11 mouse cellular contexts compared by ENCODE assay signal in the genomic region with DNA sequence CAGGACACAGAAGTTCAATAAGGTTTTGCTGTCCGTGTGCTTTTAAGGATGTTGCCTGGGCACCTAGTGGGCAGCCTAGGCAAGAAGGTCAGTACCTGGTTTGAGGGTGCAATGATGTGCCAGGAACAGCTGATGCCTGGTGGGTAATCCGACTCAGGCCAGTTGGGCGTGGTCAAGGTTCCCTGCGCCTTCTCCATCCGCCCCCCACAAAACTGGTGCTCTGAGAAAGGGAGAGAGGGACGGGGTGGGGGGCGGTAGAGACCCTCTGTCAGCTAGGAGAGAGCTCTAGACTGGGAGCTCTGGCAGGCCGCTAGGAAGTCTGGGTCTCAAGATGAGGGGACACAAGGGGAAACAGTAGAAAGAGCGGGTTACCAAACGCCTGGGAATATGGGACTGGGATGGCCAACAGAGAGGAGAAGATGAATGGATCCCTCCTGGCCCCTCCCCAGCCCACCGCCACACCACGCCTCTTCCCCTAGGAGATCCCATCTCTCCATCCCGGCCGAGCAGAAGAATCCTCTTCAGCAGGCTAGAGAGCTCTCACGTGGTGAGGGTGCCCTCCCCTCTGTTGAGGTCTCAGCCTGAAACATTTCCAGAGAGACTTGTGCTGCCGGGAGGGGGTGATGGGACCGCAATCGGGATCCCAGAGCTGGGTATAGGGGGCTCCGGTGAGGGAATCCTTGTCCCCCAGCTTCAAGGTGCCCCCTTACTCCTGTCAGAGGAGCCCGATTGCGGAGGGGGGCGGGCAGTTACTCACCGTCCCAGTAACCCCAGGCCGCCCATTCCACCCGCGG. TPM values are rescaled to one million over a fixed set of nuclear protein-coding genes. Genes with fewer than 3 reads are reported as not detected.
DNase-seq lines count a peak whose midpoint lies in the region; ATAC-seq and TF ChIP-seq lines count a peak whose summit lies in the region.
"Had no signal": no experiment of that assay in that cellular context is flagged by ENCODE, and none has a peak within 500 bp of the region (broad histone marks: within the 10 kb centered on the region; RNA-seq: fewer than 3 reads in every experiment).

No protein-coding gene starts in this region.

- H3K27me3 ChIP-seq in heart, embryonic 16.5 days (ENCODE audit: control insufficient read depth, insufficient read depth, low read length), result no peaks in the 10 kb centered on the region
- H3K27me3 ChIP-seq in hindbrain, embryonic 10.5 days (ENCODE audit: insufficient read depth, poor library complexity, severe bottlenecking), result peaks cover 39% of the 10 kb centered on the region
- peaks cover 29% of the 10 kb centered on the region for H3K27me3 ChIP-seq in midbrain, embryonic 12.5 days

- TF ChIP-seq CTCF in left cerebral cortex, adult 2 months (IDR thresholded peaks at IDR 0.05), result no peak

- H3K4me1 ChIP-seq in heart, embryonic 16.5 days (ENCODE audit: control insufficient read depth, insufficient read depth, low read length), result peaks cover 33% of the 10 kb centered on the region
- peaks cover 57% of the 10 kb centered on the region for H3K4me1 ChIP-seq in hindbrain, embryonic 10.5 days (replicated peaks)
- peaks cover 38% of the 10 kb centered on the region for H3K4me1 ChIP-seq in midbrain, embryonic 12.5 days

- peak overlapping the region; percentile 37 for H3K4me2 ChIP-seq in heart, embryonic 16.5 days (ENCODE audit: low read depth, low read length)
- peak overlapping the region; percentile 39 for H3K4me2 ChIP-seq in midbrain, embryonic 12.5 days (replicated peaks)

- intact Hi-C loops in left cerebral cortex, adult 2 months (cut with DNase I), result loop anchor here (10.0 kb wide), 1 partner anchor 623 kb away; a partner anchor contains a TSS

- H3K36me3 ChIP-seq in heart, embryonic 16.5 days (ENCODE audit: control insufficient read depth, insufficient read depth), result peaks cover 13% of the 10 kb centered on the region
- peaks cover 18% of the 10 kb centered on the region for H3K36me3 ChIP-seq in hindbrain, embryonic 10.5 days
- 0 out of 2 replicates have a peak, but pooled peaks cover 2% of the 10 kb centered on the region for H3K36me3 ChIP-seq in midbrain, embryonic 12.5 days

- H3K9me3 ChIP-seq in heart, embryonic 16.5 days (replicated peaks; ENCODE audit: control insufficient read depth, low read length), result no peaks in the 10 kb centered on the region
- H3K9me3 ChIP-seq in hindbrain, embryonic 10.5 days, result no peaks in the 10 kb centered on the region
- H3K9me3 ChIP-seq in midbrain, embryonic 12.5 days, result no peaks in the 10 kb centered on the region

- ATAC-seq in heart, embryonic 16.5 days (replicated peaks; ENCODE audit: extremely low read depth, insufficient read depth, low FRiP score), result no peak
- no peak for ATAC-seq in midbrain, embryonic 12.5 days (ENCODE audit: low FRiP score, low read depth)
- no peak for ATAC-seq in frontal cortex, adult (ENCODE audit: low TSS enrichment)

- H3K27ac ChIP-seq in heart, embryonic 16.5 days (ENCODE audit: low read length), result no peak overlapping the region
- peak overlapping the region; percentile 69 for H3K27ac ChIP-seq in hindbrain, embryonic 10.5 days
- H3K27ac ChIP-seq in midbrain, embryonic 12.5 days (replicated peaks), result no peak overlapping the region
- no peak overlapping the region for H3K27ac ChIP-seq in left cerebral cortex, adult 2 months
- H3K27ac ChIP-seq: macrophage had no signal

- WGBS in heart, embryonic 16.5 days, result 36% methylated on average over 26 of the region's 26 CpGs
- 13% methylated on average over 26 of the region's 26 CpGs for WGBS in hindbrain, embryonic 10.5 days
- 8% methylated on average over 26 of the region's 26 CpGs for WGBS in midbrain, embryonic 12.5 days

- DNase-seq in heart, adult 8-10 months (ENCODE audit: low spot score), result no peak
- peak; percentile 84 for DNase-seq in ZHBTc4 (ENCODE audit: low read depth, low spot score)
- no peak for DNase-seq in hindbrain, embryonic 10.5 days (ENCODE audit: low spot score)
- no peak for DNase-seq in left cerebral cortex, adult 2 months (ENCODE audit: extremely low spot score in 1 of 2, low spot score in 2 of 2)
- no peak for DNase-seq in ovary, postnatal 10 days (ENCODE audit: low spot score)
- DNase-seq: cerebellum, adult 18-20 months had no signal

- no peak overlapping the region for H3K4me3 ChIP-seq in heart, embryonic 16.5 days (ENCODE audit: low read length)
- H3K4me3 ChIP-seq in hindbrain, embryonic 10.5 days, result peak overlapping the region; percentile 43
- peak overlapping the region; percentile 17 for H3K4me3 ChIP-seq in midbrain, embryonic 12.5 days
- H3K4me3 ChIP-seq in left cerebral cortex, adult 2 months, result no peak overlapping the region

- peak overlapping the region; percentile 60; the same call in 1 of the 2 replicates for H3K9ac ChIP-seq in heart, embryonic 16.5 days (ENCODE audit: low read length)
- H3K9ac ChIP-seq in midbrain, embryonic 12.5 days (replicated peaks), result peak overlapping the region; percentile 28; the same call in 1 of the 2 replicates

RNA-seq across cellular contexts. Expression of a gene that starts 5.5 kb away (rescaled TPM):
- 121 and 129 TPM in 2 replicates for polyA plus RNA-seq in heart, embryonic 16.5 days (2015; fragmentation: Nextera tagmentation; extraction: Ambion mirVana)
- 10 to 100 TPM; 38.9 to 46.0 (median 42.2) TPM for total RNA-seq in heart, adult 8-10 months (2022)
- polyA plus RNA-seq in hindbrain, embryonic 10.5 days (2016; fragmentation: Nextera tagmentation; extraction: Ambion mirVana), result 72.2 and 95.5 TPM in 2 replicates
- polyA plus RNA-seq in midbrain, embryonic 12.5 days (2016; fragmentation: Nextera tagmentation; extraction: Ambion mirVana), result 49.0 and 68.9 TPM in 2 replicates
- 10 to 100 TPM in 1 of 2 experiments, 1 to 10 TPM in 1; 9.6 to 11.2 TPM for total RNA-seq in left cerebral cortex, adult 2 months (2021)
- total RNA-seq: hematopoietic stem cell, adult 5-6 weeks had no signal

RNA-seq across cellular contexts. Expression of a gene that starts 7.2 kb away (rescaled TPM):
- polyA plus RNA-seq in heart, embryonic 16.5 days (2015; fragmentation: Nextera tagmentation; extraction: Ambion mirVana), result 21.8 and 25.0 TPM in 2 replicates
- 10 to 100 TPM in 3 of 4 experiments, 1 to 10 TPM in 1; 9.0 to 17.6 (median 14.4) TPM for total RNA-seq in heart, adult 8-10 months (2022)
- 15.2 and 27.5 TPM in 2 replicates for polyA plus RNA-seq in hindbrain, embryonic 10.5 days (2016; fragmentation: Nextera tagmentation; extraction: Ambion mirVana)
- 31.9 and 33.5 TPM in 2 replicates for polyA plus RNA-seq in midbrain, embryonic 12.5 days (2016; fragmentation: Nextera tagmentation; extraction: Ambion mirVana)
- total RNA-seq in left cerebral cortex, adult 2 months (2021), result 10 to 100 TPM; 19.9 to 25.1 TPM

RNA-seq across cellular contexts. Expression of a gene that starts 20.7 kb away (rescaled TPM):
- 0.12 and 0.39 TPM in 2 replicates for polyA plus RNA-seq in heart, embryonic 16.5 days (2015; fragmentation: Nextera tagmentation; extraction: Ambion mirVana)
- under 1 TPM; 0.19 to 0.29 (median 0.23) TPM for total RNA-seq in heart, adult 8-10 months (2022)
- polyA plus RNA-seq in hindbrain, embryonic 10.5 days (2016; fragmentation: Nextera tagmentation; extraction: Ambion mirVana), result 0.30 TPM in 2 replicates
- 0.23 and 0.24 TPM in 2 replicates for polyA plus RNA-seq in midbrain, embryonic 12.5 days (2016; fragmentation: Nextera tagmentation; extraction: Ambion mirVana)
- under 1 TPM; 0.23 to 0.42 TPM for total RNA-seq in left cerebral cortex, adult 2 months (2021)
- total RNA-seq: hematopoietic stem cell, adult 5-6 weeks had no signal
- polyA plus RNA-seq: macrophage had no signal

RNA-seq across cellular contexts. Expression of a gene that starts 20.9 kb away (rescaled TPM):
- 24.8 and 31.1 TPM in 2 replicates for polyA plus RNA-seq in heart, embryonic 16.5 days (2015; fragmentation: Nextera tagmentation; extraction: Ambion mirVana)
- 10 to 100 TPM; 13.1 to 17.8 (median 17.1) TPM for total RNA-seq in heart, adult 8-10 months (2022)
- 35.3 and 39.7 TPM in 2 replicates for polyA plus RNA-seq in hindbrain, embryonic 10.5 days (2016; fragmentation: Nextera tagmentation; extraction: Ambion mirVana)
- 31.3 and 33.5 TPM in 2 replicates for polyA plus RNA-seq in midbrain, embryonic 12.5 days (2016; fragmentation: Nextera tagmentation; extraction: Ambion mirVana)
- 10 to 100 TPM; 15.9 to 21.2 TPM for total RNA-seq in left cerebral cortex, adult 2 months (2021)

RNA-seq across cellular contexts. Expression of a gene that starts 20.9 kb away (rescaled TPM):
- polyA plus RNA-seq in heart, embryonic 16.5 days (2015; fragmentation: Nextera tagmentation; extraction: Ambion mirVana), result 9.1 and 12.5 TPM in 2 replicates
- 1 to 10 TPM; 2.3 to 4.2 (median 2.7) TPM for total RNA-seq in heart, adult 8-10 months (2022)
- polyA plus RNA-seq in hindbrain, embryonic 10.5 days (2016; fragmentation: Nextera tagmentation; extraction: Ambion mirVana), result 14.1 and 14.9 TPM in 2 replicates
- polyA plus RNA-seq in midbrain, embryonic 12.5 days (2016; fragmentation: Nextera tagmentation; extraction: Ambion mirVana), result 10.7 and 12.9 TPM in 2 replicates
- 10 to 100 TPM; 11.6 to 12.8 TPM for total RNA-seq in left cerebral cortex, adult 2 months (2021)

Comparison
In these comparisons a context has a peak if more than half of its experiments do, and no peak if none do; other contexts are left out.
1. H3K4me3 ChIP-seq: peak in hindbrain, embryonic 10.5 days (single experiment) and midbrain, embryonic 12.5 days (single experiment); none in heart, embryonic 16.5 days (single experiment) and left cerebral cortex, adult 2 months (single experiment).